Mouse (Mus musculus): ENCODE measurements at regions not wholly inside any gene's neighbourhood (a gene's known extent, or its start where the extent isn't known, plus 50 kb on each side); places are given as distances from the start of the nearest gene placed in this dataset.

DNA sequence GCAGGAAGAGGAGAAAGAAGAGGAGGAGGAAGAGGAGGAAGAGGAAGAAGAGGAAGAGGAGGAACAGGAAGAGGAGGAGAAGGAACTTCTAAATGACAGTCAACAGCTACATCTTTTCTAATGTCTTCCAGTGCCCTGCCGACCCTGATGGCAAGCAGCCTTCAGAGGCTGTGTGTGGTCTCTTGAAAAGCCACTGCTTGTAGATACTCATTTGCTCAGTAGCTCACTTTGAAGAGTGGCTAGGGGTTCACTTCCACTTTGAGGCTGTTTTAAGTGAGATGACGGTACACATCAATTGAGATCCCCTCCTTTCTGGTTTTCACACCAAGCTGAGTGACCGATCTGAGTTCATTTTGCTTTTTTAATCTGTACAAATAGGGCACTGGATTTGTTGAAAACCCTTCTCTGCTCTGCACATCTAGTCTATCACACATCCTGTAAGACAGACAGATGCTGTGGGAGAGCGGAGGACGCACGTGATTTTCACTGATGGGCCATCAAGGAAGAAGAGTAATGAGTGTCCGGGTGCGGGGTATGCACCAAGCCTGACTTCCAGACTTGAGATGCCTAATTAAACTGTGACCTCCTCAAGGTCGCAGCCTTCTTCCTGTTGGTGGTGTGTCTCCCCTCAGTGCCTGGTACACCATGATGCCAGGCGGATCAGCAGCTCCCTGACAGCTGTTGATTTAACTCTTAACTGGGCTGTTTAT, 239.0 kb downstream of the Mtx2 start:
- Histone ChIP-seq H3K36me3 (ENCODE audit: control insufficient read depth, insufficient read depth) (no peaks in the 10 kb centered on the region), H3K79me2 (ENCODE audit: control insufficient read depth, insufficient read depth) (no peaks in the 10 kb centered on the region), H3K4me3 (ENCODE audit: insufficient read depth, poor library complexity, severe bottlenecking) (no peak overlapping the region), H3K27me3 (ENCODE audit: control insufficient read depth, insufficient read depth, insufficient read length) (peaks cover 23% of the 10 kb centered on the region), H3ac (ENCODE audit: control insufficient read depth, insufficient read length, low read depth) (no peak overlapping the region), H3K79me3 (ENCODE audit: low read depth) (no peaks in the 10 kb centered on the region)
- no peak for TF ChIP-seq MYOG (IDR thresholded peaks at IDR 0.05; ENCODE audit: control insufficient read depth, extremely low read depth, insufficient read length)
- no peak for TF ChIP-seq FOSL1 (IDR thresholded peaks at IDR 0.05; ENCODE audit: insufficient read depth, low read length, poor library complexity, severe bottlenecking)
- no peak for TF ChIP-seq MAX (IDR thresholded peaks at IDR 0.05)

DNA sequence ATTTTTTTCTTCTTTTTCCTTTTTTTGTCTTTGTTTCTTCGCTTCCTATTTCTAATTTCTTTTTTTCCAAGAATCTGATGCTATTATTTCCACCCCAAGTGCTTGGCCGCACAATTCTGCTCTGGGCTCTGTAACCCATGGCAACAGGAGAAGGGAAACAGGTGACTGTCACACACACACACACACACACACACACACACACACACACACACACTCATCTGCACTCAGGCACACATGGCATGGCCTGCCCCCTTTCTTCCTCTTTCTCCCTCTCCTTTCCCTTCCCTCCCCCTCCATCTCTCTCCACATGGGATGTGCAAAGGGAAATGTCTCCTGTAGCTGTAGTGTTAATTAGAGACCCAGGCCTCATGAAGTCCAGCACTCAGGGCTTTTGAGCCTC, 239.7 kb downstream of the Mtx2 start:
- Histone ChIP-seq H3K4me3 (ENCODE audit: insufficient read depth, poor library complexity, severe bottlenecking) (no peak overlapping the region), H3K79me2 (ENCODE audit: control insufficient read depth, insufficient read depth) (no peaks in the 10 kb centered on the region), H3K27me3 (ENCODE audit: control insufficient read depth, insufficient read depth, insufficient read length) (peaks cover 28% of the 10 kb centered on the region), H3K36me3 (ENCODE audit: control insufficient read depth, insufficient read depth) (no peaks in the 10 kb centered on the region), H3K79me3 (ENCODE audit: low read depth) (no peaks in the 10 kb centered on the region), H3ac (ENCODE audit: control insufficient read depth, insufficient read length, low read depth) (no peak overlapping the region)
- TF ChIP-seq MAX (IDR thresholded peaks at IDR 0.05) (no peak), CEBPB (IDR thresholded peaks at IDR 0.05; ENCODE audit: low read depth) (no peak), USF1 (IDR thresholded peaks at IDR 0.05; ENCODE audit: low read depth) (no peak), MYOG (IDR thresholded peaks at IDR 0.05; ENCODE audit: control insufficient read depth, extremely low read depth, insufficient read length) (no peak), FOSL1 (IDR thresholded peaks at IDR 0.05; ENCODE audit: insufficient read depth, low read length, poor library complexity, severe bottlenecking) (no peak), CTCF (IDR thresholded peaks at IDR 0.05; ENCODE audit: control insufficient read depth, insufficient read depth, insufficient read length) (no peak), MYOD1 (IDR thresholded peaks at IDR 0.05; ENCODE audit: control insufficient read depth, insufficient read length, low read depth) (no peak)

DNA sequence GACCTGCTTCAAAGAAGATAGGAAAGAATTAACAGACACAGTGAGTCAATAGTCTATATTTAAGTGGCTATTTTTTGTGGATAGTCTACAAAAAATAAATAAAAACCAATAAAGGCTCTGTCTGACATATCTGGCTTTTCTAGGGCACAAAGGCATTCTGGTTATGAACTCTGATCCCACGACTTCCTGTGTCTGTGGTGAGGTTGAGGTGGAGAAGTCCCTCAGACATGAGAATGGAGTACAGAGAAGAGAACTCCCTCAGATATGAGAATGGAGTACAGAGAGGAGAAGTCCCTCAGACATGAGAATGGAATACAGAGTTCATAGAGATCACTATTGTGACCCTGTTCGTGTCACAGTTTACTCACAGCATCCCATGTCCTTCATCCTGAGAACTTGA, 243.7 kb downstream of the Mtx2 start:
- H3K79me2 ChIP-seq (ENCODE audit: control insufficient read depth, insufficient read depth), result no peaks in the 10 kb centered on the region
- TF ChIP-seq CTCF (IDR thresholded peaks at IDR 0.05; ENCODE audit: control insufficient read depth, insufficient read depth, insufficient read length), result no peak
- no peak for TF ChIP-seq USF1 (IDR thresholded peaks at IDR 0.05; ENCODE audit: low read depth)
- TF ChIP-seq FOSL1 (IDR thresholded peaks at IDR 0.05; ENCODE audit: insufficient read depth, low read length, poor library complexity, severe bottlenecking), result no peak
- no peak for TF ChIP-seq CEBPB (IDR thresholded peaks at IDR 0.05; ENCODE audit: low read depth)
- TF ChIP-seq MAX (IDR thresholded peaks at IDR 0.05), result no peak
- no peak for TF ChIP-seq MYOD1 (IDR thresholded peaks at IDR 0.05; ENCODE audit: control insufficient read depth, insufficient read length, low read depth)
- TF ChIP-seq MYOG (IDR thresholded peaks at IDR 0.05; ENCODE audit: control insufficient read depth, extremely low read depth, insufficient read length), result no peak
- peaks cover 15% of the 10 kb centered on the region for H3K27me3 ChIP-seq (ENCODE audit: control insufficient read depth, insufficient read depth, insufficient read length)
- H3K36me3 ChIP-seq (ENCODE audit: control insufficient read depth, insufficient read depth), result no peaks in the 10 kb centered on the region
- H3ac ChIP-seq (ENCODE audit: control insufficient read depth, insufficient read length, low read depth), result no peak overlapping the region
- H3K4me3 ChIP-seq (ENCODE audit: insufficient read depth, poor library complexity, severe bottlenecking), result no peak overlapping the region
- no peaks in the 10 kb centered on the region for H3K79me3 ChIP-seq (ENCODE audit: low read depth)

DNA sequence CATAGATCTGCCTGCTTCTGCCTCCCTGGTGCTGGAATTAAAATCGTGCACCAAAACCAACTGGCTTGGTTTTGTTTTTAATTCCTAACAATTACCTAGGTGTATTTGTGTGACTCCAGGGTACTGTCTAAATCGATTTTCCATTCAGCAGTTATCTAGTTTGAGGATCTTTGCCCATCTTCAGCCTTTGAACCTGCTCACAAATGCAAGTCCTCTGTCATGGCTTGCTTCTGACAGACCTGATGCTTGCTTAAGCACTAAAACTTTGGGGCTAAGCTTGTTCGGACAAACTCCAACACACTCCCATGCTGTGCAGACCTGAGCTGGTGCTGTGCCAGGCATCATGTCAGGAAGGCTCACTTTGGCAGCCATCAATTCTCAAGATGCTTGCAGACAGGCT, 246.4 kb downstream of the Mtx2 start:
- TF ChIP-seq FOSL1 (IDR thresholded peaks at IDR 0.05; ENCODE audit: insufficient read depth, low read length, poor library complexity, severe bottlenecking) (no peak), MYOG (IDR thresholded peaks at IDR 0.05; ENCODE audit: control insufficient read depth, extremely low read depth, insufficient read length) (no peak), USF1 (IDR thresholded peaks at IDR 0.05; ENCODE audit: low read depth) (no peak), CEBPB (IDR thresholded peaks at IDR 0.05; ENCODE audit: low read depth) (no peak)
- H3K27me3 ChIP-seq (ENCODE audit: control insufficient read depth, insufficient read depth, insufficient read length), result peaks cover 15% of the 10 kb centered on the region
- H3ac ChIP-seq (ENCODE audit: control insufficient read depth, insufficient read length, low read depth), result no peak overlapping the region
- no peak overlapping the region for H3K4me3 ChIP-seq (ENCODE audit: insufficient read depth, poor library complexity, severe bottlenecking)
- no peaks in the 10 kb centered on the region for H3K79me2 ChIP-seq (ENCODE audit: control insufficient read depth, insufficient read depth)
- H3K36me3 ChIP-seq (ENCODE audit: control insufficient read depth, insufficient read depth), result no peaks in the 10 kb centered on the region
- no peaks in the 10 kb centered on the region for H3K79me3 ChIP-seq (ENCODE audit: low read depth)

DNA sequence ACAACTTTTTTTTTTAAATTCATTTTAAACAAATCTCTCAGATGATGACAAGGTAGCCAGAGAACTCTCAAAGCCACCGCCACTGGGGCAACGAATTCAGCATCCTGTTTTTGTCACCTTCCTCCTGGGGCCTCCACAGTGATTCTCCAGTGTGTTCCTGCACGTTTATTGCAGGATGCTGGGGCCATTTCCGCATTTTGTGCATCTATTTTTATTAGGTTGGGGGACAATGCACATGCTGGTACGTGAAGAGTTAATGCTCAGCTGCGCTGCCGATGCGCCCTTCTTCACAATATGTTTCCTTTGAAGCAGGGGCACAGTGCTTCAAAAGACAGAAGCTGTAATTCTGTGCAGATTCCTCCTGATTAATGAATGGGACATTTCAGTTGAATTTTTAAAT, 246.9 kb downstream of the Mtx2 start:
- Histone ChIP-seq H3K79me3 (ENCODE audit: low read depth) (no peaks in the 10 kb centered on the region), H3K27me3 (ENCODE audit: control insufficient read depth, insufficient read depth, insufficient read length) (peaks cover 15% of the 10 kb centered on the region), H3ac (ENCODE audit: control insufficient read depth, insufficient read length, low read depth) (no peak overlapping the region), H3K36me3 (ENCODE audit: control insufficient read depth, insufficient read depth) (no peaks in the 10 kb centered on the region), H3K4me3 (ENCODE audit: insufficient read depth, poor library complexity, severe bottlenecking) (no peak overlapping the region), H3K79me2 (ENCODE audit: control insufficient read depth, insufficient read depth) (no peaks in the 10 kb centered on the region)
- TF ChIP-seq CTCF (IDR thresholded peaks at IDR 0.05; ENCODE audit: control insufficient read depth, insufficient read depth, insufficient read length), result no peak
- no peak for TF ChIP-seq MYOD1 (IDR thresholded peaks at IDR 0.05; ENCODE audit: control insufficient read depth, insufficient read length, low read depth)
- TF ChIP-seq USF1 (IDR thresholded peaks at IDR 0.05; ENCODE audit: low read depth), result no peak
- TF ChIP-seq MYOG (IDR thresholded peaks at IDR 0.05; ENCODE audit: control insufficient read depth, extremely low read depth, insufficient read length), result no peak
- no peak for TF ChIP-seq MAX (IDR thresholded peaks at IDR 0.05)
- TF ChIP-seq FOSL1 (IDR thresholded peaks at IDR 0.05; ENCODE audit: insufficient read depth, low read length, poor library complexity, severe bottlenecking), result no peak

DNA sequence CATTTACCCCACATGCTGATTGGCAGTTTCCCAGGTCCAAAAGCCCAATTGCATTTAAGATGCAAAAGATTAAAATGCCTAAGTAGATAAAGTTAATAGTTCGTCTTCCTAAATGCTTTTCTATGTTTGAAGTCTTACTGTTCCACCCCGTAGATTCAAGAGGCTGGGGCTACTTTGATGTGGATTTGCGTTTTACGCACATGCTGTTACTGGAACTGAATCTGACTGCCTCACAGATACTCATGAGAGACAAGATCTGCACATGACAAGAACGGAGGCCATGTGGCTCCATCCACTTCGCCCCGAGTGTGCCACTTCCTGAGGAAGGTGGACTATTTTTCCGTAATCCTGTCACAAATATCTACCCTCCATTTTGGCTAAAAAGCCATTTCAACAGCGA, 247.6 kb downstream of the Mtx2 start:
- no peak for TF ChIP-seq CTCF (IDR thresholded peaks at IDR 0.05; ENCODE audit: control insufficient read depth, insufficient read depth, insufficient read length)
- TF ChIP-seq CEBPB (IDR thresholded peaks at IDR 0.05; ENCODE audit: low read depth), result no peak
- TF ChIP-seq FOSL1 (IDR thresholded peaks at IDR 0.05; ENCODE audit: insufficient read depth, low read length, poor library complexity, severe bottlenecking), result no peak
- no peak for TF ChIP-seq MYOD1 (IDR thresholded peaks at IDR 0.05; ENCODE audit: control insufficient read depth, insufficient read length, low read depth)
- TF ChIP-seq MYOG (IDR thresholded peaks at IDR 0.05; ENCODE audit: control insufficient read depth, extremely low read depth, insufficient read length), result no peak
- TF ChIP-seq MAX (IDR thresholded peaks at IDR 0.05), result no peak
- TF ChIP-seq USF1 (IDR thresholded peaks at IDR 0.05; ENCODE audit: low read depth), result no peak

More for the DNA sequence above, 247.6 kb downstream of the Mtx2 start:
- no peaks in the 10 kb centered on the region for H3K79me3 ChIP-seq (ENCODE audit: low read depth)
- no peak overlapping the region for H3ac ChIP-seq (ENCODE audit: control insufficient read depth, insufficient read length, low read depth)
- no peaks in the 10 kb centered on the region for H3K79me2 ChIP-seq (ENCODE audit: control insufficient read depth, insufficient read depth)
- H3K4me3 ChIP-seq (ENCODE audit: insufficient read depth, poor library complexity, severe bottlenecking), result no peak overlapping the region
- no peaks in the 10 kb centered on the region for H3K36me3 ChIP-seq (ENCODE audit: control insufficient read depth, insufficient read depth)
- peaks cover 13% of the 10 kb centered on the region for H3K27me3 ChIP-seq (ENCODE audit: control insufficient read depth, insufficient read depth, insufficient read length)

Measured in C2C12 (cell line).